Mouse (Mus musculus): ENCODE measurements around the gene Ext2. TPM values are rescaled to one million over a fixed set of nuclear protein-coding genes. Genes with fewer than 3 reads are reported as not detected.

The Ext2 gene
- polyA plus RNA-seq, 1 experiment from 2014 or later = 82.8 TPM

- peaks cover 52% of the 10 kb centered on the region for H3K4me1 ChIP-seq
- peaks cover 3% of the 10 kb centered on the region; the same call in 1 of the 2 replicates for H3K36me3 ChIP-seq
- no peaks in the 10 kb centered on the region for H3K9me3 ChIP-seq
- WGBS = 81% methylated on average over 10 of the region's 10 CpGs
- peak overlapping the region; percentile 13; the same call in 1 of the 2 replicates for H3K27ac ChIP-seq
- no peak for DNase-seq (ENCODE audit: low spot score)
- H3K4me3 ChIP-seq = no peak overlapping the region
- no peaks in the 10 kb centered on the region for H3K27me3 ChIP-seq (ENCODE audit: insufficient read depth, poor library complexity, severe bottlenecking)
Measured at GRCm38 (mm10) chr2:93780528-93780927, 41.8 kb downstream of the Ext2 start.

- 40% methylated on average over 6 of the region's 6 CpGs for WGBS
- peaks cover 3% of the 10 kb centered on the region; the same call in 1 of the 2 replicates for H3K36me3 ChIP-seq
- H3K27me3 ChIP-seq (ENCODE audit: insufficient read depth, poor library complexity, severe bottlenecking) = no peaks in the 10 kb centered on the region
- H3K4me1 ChIP-seq = peaks cover 52% of the 10 kb centered on the region
- H3K4me3 ChIP-seq = no peak overlapping the region
- H3K9me3 ChIP-seq = no peaks in the 10 kb centered on the region
- peak overlapping the region; percentile 59 for H3K27ac ChIP-seq
- no peak for DNase-seq (ENCODE audit: low spot score)
Measured at GRCm38 (mm10) chr2:93779897-93780208, 42.5 kb downstream of the Ext2 start.

- Histone ChIP-seq H3K4me3 (no peak overlapping the region), H3K27me3 (ENCODE audit: insufficient read depth, poor library complexity, severe bottlenecking) (no peaks in the 10 kb centered on the region), H3K9me3 (no peaks in the 10 kb centered on the region), H3K36me3 (peaks cover 3% of the 10 kb centered on the region; the same call in 1 of the 2 replicates), H3K27ac (peak overlapping the region; percentile 59), H3K4me1 (peaks cover 55% of the 10 kb centered on the region)
- 67% methylated on average over 16 of the region's 16 CpGs for WGBS
- no peak for DNase-seq (ENCODE audit: low spot score)
Measured at GRCm38 (mm10) chr2:93779081-93779896, 43.1 kb downstream of the Ext2 start.

GRCm38 (mm10) chr2:93778616-93779015 is 43.8 kb downstream of the Ext2 start:
- peaks cover 62% of the 10 kb centered on the region for H3K4me1 ChIP-seq
- no peaks in the 10 kb centered on the region for H3K27me3 ChIP-seq (ENCODE audit: insufficient read depth, poor library complexity, severe bottlenecking)
- 86% methylated on average over 5 of the region's 5 CpGs for WGBS

GRCm38 (mm10) chr2:93777056-93777430 is 45.3 kb downstream of the Ext2 start:
- Histone ChIP-seq H3K36me3 (peaks cover 3% of the 10 kb centered on the region; the same call in 1 of the 2 replicates), H3K27ac (0 out of 2 replicates have a peak overlapping the region, but pooled peaks have one; percentile 24), H3K27me3 (ENCODE audit: insufficient read depth, poor library complexity, severe bottlenecking) (no peaks in the 10 kb centered on the region), H3K4me1 (peaks cover 74% of the 10 kb centered on the region), H3K4me3 (no peak overlapping the region), H3K9me3 (no peaks in the 10 kb centered on the region)
- 78% methylated on average over 4 of the region's 4 CpGs for WGBS
- no peak for DNase-seq (ENCODE audit: low spot score)

More at GRCm38 (mm10) chr2:93778616-93779015, 43.8 kb downstream of the Ext2 start:
- Histone ChIP-seq H3K4me3 (no peak overlapping the region), H3K36me3 (peaks cover 3% of the 10 kb centered on the region; the same call in 1 of the 2 replicates), H3K27ac (no peak overlapping the region), H3K9me3 (no peaks in the 10 kb centered on the region)
- no peak for DNase-seq (ENCODE audit: low spot score)

- Histone ChIP-seq H3K36me3 (peaks cover 3% of the 10 kb centered on the region; the same call in 1 of the 2 replicates), H3K9me3 (no peaks in the 10 kb centered on the region), H3K4me3 (no peak overlapping the region), H3K27me3 (ENCODE audit: insufficient read depth, poor library complexity, severe bottlenecking) (no peaks in the 10 kb centered on the region), H3K27ac (0 out of 2 replicates have a peak overlapping the region, but pooled peaks have one; percentile 24), H3K4me1 (peaks cover 71% of the 10 kb centered on the region)
- WGBS = 82% methylated on average over 7 of the region's 7 CpGs
- DNase-seq (ENCODE audit: low spot score) = no peak
Measured at GRCm38 (mm10) chr2:93776267-93777055, 45.9 kb downstream of the Ext2 start.

GRCm38 (mm10) chr2:93775431-93775830 is 46.9 kb downstream of the Ext2 start:
- Histone ChIP-seq H3K9me3 (no peaks in the 10 kb centered on the region), H3K27me3 (ENCODE audit: insufficient read depth, poor library complexity, severe bottlenecking) (no peaks in the 10 kb centered on the region), H3K4me3 (no peak overlapping the region), H3K27ac (peak overlapping the region; percentile 37; the same call in 1 of the 2 replicates), H3K36me3 (peaks cover 3% of the 10 kb centered on the region; the same call in 1 of the 2 replicates), H3K4me1 (peaks cover 76% of the 10 kb centered on the region)
- DNase-seq (ENCODE audit: low spot score) = no peak
- WGBS = 30% methylated on average over 4 of the region's 4 CpGs

- no peak for DNase-seq (ENCODE audit: low spot score)
- WGBS = 46% methylated on average over 5 of the region's 5 CpGs
- Histone ChIP-seq H3K4me3 (no peak overlapping the region), H3K9me3 (no peaks in the 10 kb centered on the region), H3K36me3 (peaks cover 3% of the 10 kb centered on the region; the same call in 1 of the 2 replicates), H3K4me1 (peaks cover 74% of the 10 kb centered on the region), H3K27me3 (ENCODE audit: insufficient read depth, poor library complexity, severe bottlenecking) (no peaks in the 10 kb centered on the region), H3K27ac (0 out of 2 replicates have a peak overlapping the region, but pooled peaks have one; percentile 37)
Measured at GRCm38 (mm10) chr2:93774946-93775345, 47.4 kb downstream of the Ext2 start.

- peaks cover 8% of the 10 kb centered on the region; the same call in 1 of the 2 replicates for H3K36me3 ChIP-seq
- 60% methylated on average over 4 of the region's 4 CpGs for WGBS
- no peak overlapping the region for H3K27ac ChIP-seq
- no peak for DNase-seq (ENCODE audit: low spot score)
- peaks cover 62% of the 10 kb centered on the region for H3K4me1 ChIP-seq
- no peaks in the 10 kb centered on the region for H3K27me3 ChIP-seq (ENCODE audit: insufficient read depth, poor library complexity, severe bottlenecking)
- H3K4me3 ChIP-seq = no peak overlapping the region
- H3K9me3 ChIP-seq = no peaks in the 10 kb centered on the region
Measured at GRCm38 (mm10) chr2:93772765-93773085, 49.6 kb downstream of the Ext2 start.

GRCm38 (mm10) chr2:93772054-93772764 is 50.2 kb downstream of the Ext2 start:
- no peak overlapping the region for H3K4me3 ChIP-seq
- H3K36me3 ChIP-seq = peaks cover 8% of the 10 kb centered on the region; the same call in 1 of the 2 replicates
- no peak overlapping the region for H3K27ac ChIP-seq
- H3K4me1 ChIP-seq = peaks cover 60% of the 10 kb centered on the region
- H3K9me3 ChIP-seq = no peaks in the 10 kb centered on the region
- no peak for DNase-seq (ENCODE audit: low spot score)
- 47% methylated on average over 16 of the region's 16 CpGs for WGBS
- H3K27me3 ChIP-seq (ENCODE audit: insufficient read depth, poor library complexity, severe bottlenecking) = no peaks in the 10 kb centered on the region

GRCm38 (mm10) chr2:93770895-93771294 is 51.5 kb downstream of the Ext2 start:
- H3K27ac ChIP-seq = peak overlapping the region; percentile 76; the same call in 1 of the 2 replicates
- peaks cover 11% of the 10 kb centered on the region; the same call in 1 of the 2 replicates for H3K36me3 ChIP-seq
- H3K4me1 ChIP-seq = peaks cover 47% of the 10 kb centered on the region
- no peak overlapping the region for H3K4me3 ChIP-seq
- no peaks in the 10 kb centered on the region for H3K9me3 ChIP-seq
- 56% methylated on average over 4 of the region's 4 CpGs for whole genome bisulfite sequencing
- H3K27me3 ChIP-seq (ENCODE audit: insufficient read depth, poor library complexity, severe bottlenecking) = no peaks in the 10 kb centered on the region
- DNase-seq (ENCODE audit: low spot score) = no peak

- H3K4me1 ChIP-seq = peaks cover 37% of the 10 kb centered on the region
- H3K36me3 ChIP-seq = peaks cover 11% of the 10 kb centered on the region; the same call in 1 of the 2 replicates
- H3K27me3 ChIP-seq (ENCODE audit: insufficient read depth, poor library complexity, severe bottlenecking) = no peaks in the 10 kb centered on the region
- no peak for DNase-seq (ENCODE audit: low spot score)
- no peak overlapping the region for H3K4me3 ChIP-seq
- no peak overlapping the region for H3K27ac ChIP-seq
- WGBS = 79% methylated on average over 6 of the region's 6 CpGs
- no peaks in the 10 kb centered on the region for H3K9me3 ChIP-seq
Measured at GRCm38 (mm10) chr2:93769875-93770274, 52.5 kb downstream of the Ext2 start.

Data from heart, embryonic 10.5 days (tissue).